Mouse (Mus musculus) gastrocnemius, adult 18-20 months (tissue): ENCODE results near the gene Gm20708. TPM values are rescaled to one million over a fixed set of nuclear protein-coding genes. Genes with fewer than 3 reads are reported as not detected.
A peak's percentile ranks its signal among the peaks of the same experiment; 100 is the strongest.
"Not testable (repeated sequence)": the region's sequence is repeated elsewhere in the genome, so short reads cannot be mapped to it uniquely, and the experiment has no call there.

Source experiments
- DNase-seq: peaks from one replicate; pipeline ENCODE4 v3.0.0; 2021; ENCODE audit warnings: low spot score
- total RNA-seq, 2 experiments: library from RNA; stranded (reverse); gene quantifications; 2 replicates each; pipeline ENCODE4 v1.2.3; 2021

Gene Gm20708
- total RNA-seq, 2 experiments from 2014 or later: 0.47 to 0.68 TPM

GRCm38 (mm10) chr11:117830401-117830800 lies 20.9 kb downstream of the Gm20708 start:
- no peak for DNase-seq

- DNase-seq: peak; percentile 78
These were observed 22.9 kb downstream of the Gm20708 start for GRCm38 (mm10) chr11:117832086-117832969.

GRCm38 (mm10) chr11:117833509-117833908 lies 24.0 kb downstream of the Gm20708 start:
- not testable (repeated sequence) for DNase-seq

- DNase-seq: no peak
These were observed 24.6 kb downstream of the Gm20708 start for GRCm38 (mm10) chr11:117834086-117834485.

GRCm38 (mm10) chr11:117836306-117836705 lies 26.8 kb downstream of the Gm20708 start:
- no peak for DNase-seq

GRCm38 (mm10) chr11:117838572-117838971 lies 29.1 kb downstream of the Gm20708 start:
- no peak for DNase-seq

GRCm38 (mm10) chr11:117839021-117839420 lies 29.6 kb downstream of the Gm20708 start:
- no peak for DNase-seq

GRCm38 (mm10) chr11:117840910-117841309 lies 31.4 kb downstream of the Gm20708 start:
- no peak for DNase-seq

- DNase-seq: no peak
These were observed 34.0 kb downstream of the Gm20708 start for GRCm38 (mm10) chr11:117843434-117843833.

GRCm38 (mm10) chr11:117844997-117845396 lies 35.5 kb downstream of the Gm20708 start:
- DNase-seq: no peak

GRCm38 (mm10) chr11:117845651-117846050 lies 36.2 kb downstream of the Gm20708 start:
- no peak for DNase-seq

GRCm38 (mm10) chr11:117846640-117847039 lies 37.2 kb downstream of the Gm20708 start:
- DNase-seq: no peak

- DNase-seq: no peak
These were observed 38.2 kb downstream of the Gm20708 start for GRCm38 (mm10) chr11:117847593-117848215.

- DNase-seq: no peak
These were observed 39.0 kb downstream of the Gm20708 start for GRCm38 (mm10) chr11:117848271-117848984.

GRCm38 (mm10) chr11:117848985-117849671 lies 39.7 kb downstream of the Gm20708 start, which contains the start of gene Birc5:
TSS of gene Birc5 (plus strand) at chr11:117849251.
- DNase-seq: peak; percentile 94

- no peak for DNase-seq
These were observed 43.4 kb downstream of the Gm20708 start for GRCm38 (mm10) chr11:117852875-117853274.

- no peak for DNase-seq
These were observed 44.8 kb downstream of the Gm20708 start for GRCm38 (mm10) chr11:117854241-117854640.

- DNase-seq: no peak
These were observed 45.9 kb downstream of the Gm20708 start for GRCm38 (mm10) chr11:117855360-117855759.

GRCm38 (mm10) chr11:117855975-117856374 lies 46.5 kb downstream of the Gm20708 start:
- DNase-seq: no peak

GRCm38 (mm10) chr11:117857462-117857861 lies 48.0 kb downstream of the Gm20708 start:
- no peak for DNase-seq

- DNase-seq: no peak
These were observed 48.9 kb downstream of the Gm20708 start for GRCm38 (mm10) chr11:117858392-117858791.
